Mouse (Mus musculus) forebrain, embryonic 11.5 days (tissue): ENCODE results near the gene Dock4. TPM values are rescaled to one million over a fixed set of nuclear protein-coding genes. Genes with fewer than 3 reads are reported as not detected.

Source experiments
- ATAC-seq: fragments of 200-750 bp; cut with Nextera tagmentation; replicated peaks from 2 replicates; pipeline ENCODE4 v1.8.0; 2017; ENCODE audit warnings: moderate TSS enrichment; ENCODE audit not compliant: low FRiP score
- DNase-seq: peaks from one replicate; pipeline ENCODE4 v3.0.0-alpha.2; 2017; ENCODE audit warnings: low spot score
- H3K27ac ChIP-seq: fragments of 300-500 bp; sonication (generic); 2 replicates; pipeline ENCODE4 v1.5.1; 2014; ENCODE audit warnings: low read depth, low read length
- H3K27me3 ChIP-seq: fragments of 300-500 bp; sonication (generic); 2 replicates; pipeline ENCODE4 v1.6.1; 2014; ENCODE audit warnings: mild to moderate bottlenecking, low read length, mixed read lengths; ENCODE audit not compliant: control insufficient read depth, insufficient read depth
- H3K36me3 ChIP-seq: fragments of 300-500 bp; sonication (generic); 2 replicates; pipeline ENCODE4 v1.6.1; 2014; ENCODE audit warnings: mild to moderate bottlenecking, low read length, moderate library complexity, mixed read lengths; ENCODE audit not compliant: control insufficient read depth, insufficient read depth
- H3K4me1 ChIP-seq: fragments of 300-500 bp; sonication (generic); replicated peaks from 2 replicates; pipeline ENCODE4 v1.6.1; 2014; ENCODE audit warnings: low read length, mixed read lengths; ENCODE audit not compliant: control insufficient read depth, insufficient read depth
- H3K4me2 ChIP-seq: fragments of 300-500 bp; sonication (generic); 2 replicates; pipeline ENCODE4 v1.6.1; 2014; ENCODE audit warnings: low read depth, mild to moderate bottlenecking, low read length, moderate library complexity, mixed read lengths; ENCODE audit not compliant: severe bottlenecking
- H3K4me3 ChIP-seq: fragments of 300-500 bp; sonication (generic); 2 replicates; pipeline ENCODE4 v1.5.1; 2014; ENCODE audit warnings: low read depth, low read length
- H3K9ac ChIP-seq: fragments of 300-500 bp; sonication (generic); 2 replicates; pipeline ENCODE4 v1.6.1; 2014; ENCODE audit warnings: low read length
- H3K9me3 ChIP-seq: fragments of 300-500 bp; sonication (generic); 2 replicates; pipeline ENCODE4 v1.6.1; 2016; ENCODE audit warnings: low read length, mixed read lengths; ENCODE audit not compliant: control insufficient read depth
- WGBS: fragments of 180-500 bp; shearing (Covaris S2); extraction: QIAGEN DNeasy Blood & Tissue Kit; methylation state at CpG from one replicate; pipeline ENCODE4 v1.1.7; 2014; 5-methylcytosine and 5-hydroxymethylcytosine counted together
- polyA plus RNA-seq: library from polyadenylated mRNA; unstranded; fragments of >200 nt; fragmentation: Nextera tagmentation; extraction: Ambion mirVana; gene quantifications from 2 replicates; pipeline ENCODE4 v1.2.1, GENCODE M21; 2014

Dock4 gene
- polyA plus RNA-seq, 1 experiment from 2014 or later = 18.7 TPM

DNA sequence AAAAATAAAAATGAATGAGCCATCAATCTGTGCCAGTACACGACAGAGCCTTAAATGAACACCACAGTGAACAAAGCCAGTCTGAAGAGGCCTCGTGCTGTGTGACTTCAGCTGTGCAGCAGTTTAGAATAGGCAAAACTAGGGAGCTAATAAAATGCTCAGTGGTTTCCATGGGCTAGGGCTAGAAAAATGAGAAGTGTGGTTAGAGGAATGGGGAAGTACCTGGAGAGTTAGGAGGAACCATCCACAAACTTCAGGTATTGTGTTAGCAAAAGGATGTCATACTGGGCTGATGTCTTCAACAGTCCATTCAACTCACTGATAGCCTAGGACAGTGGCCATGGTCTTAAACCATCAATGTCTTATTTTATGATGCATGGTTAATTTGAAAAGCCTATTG is 263.3 kb downstream of the Dock4 start:
- no peaks in the 10 kb centered on the region for H3K4me1 ChIP-seq
- no peak overlapping the region for H3K9ac ChIP-seq
- DNase-seq (no peak), ATAC-seq (no peak)
- H3K4me2 ChIP-seq = no peak overlapping the region
- H3K36me3 ChIP-seq = no peaks in the 10 kb centered on the region
- 76% methylated on average over 2 of the region's 2 CpGs for WGBS
- H3K27ac ChIP-seq = no peak overlapping the region
- no peaks in the 10 kb centered on the region for H3K9me3 ChIP-seq
- H3K27me3 ChIP-seq = no peaks in the 10 kb centered on the region
- no peak overlapping the region for H3K4me3 ChIP-seq

DNA sequence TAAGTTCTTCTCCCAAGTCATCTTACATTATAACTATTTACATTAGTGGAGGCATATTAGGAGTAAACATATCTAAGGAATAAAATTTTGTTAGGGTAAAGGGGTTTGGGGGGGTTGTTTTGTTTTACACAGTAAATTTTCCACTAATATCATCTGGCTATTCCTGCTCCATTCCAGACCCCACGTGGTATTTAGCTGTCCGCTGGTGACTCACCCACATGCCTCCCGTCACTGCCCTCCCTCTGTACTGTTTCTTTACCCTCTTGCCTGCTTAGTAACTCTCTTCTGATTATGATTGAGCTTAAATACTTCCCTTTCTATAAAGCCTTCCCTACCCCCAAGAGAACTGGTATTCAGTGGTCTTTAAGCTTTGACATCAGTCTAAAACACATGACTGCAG is 266.5 kb downstream of the Dock4 start:
- ATAC-seq = no peak
- WGBS = 96% methylated on average over 3 of the region's 3 CpGs

DNA sequence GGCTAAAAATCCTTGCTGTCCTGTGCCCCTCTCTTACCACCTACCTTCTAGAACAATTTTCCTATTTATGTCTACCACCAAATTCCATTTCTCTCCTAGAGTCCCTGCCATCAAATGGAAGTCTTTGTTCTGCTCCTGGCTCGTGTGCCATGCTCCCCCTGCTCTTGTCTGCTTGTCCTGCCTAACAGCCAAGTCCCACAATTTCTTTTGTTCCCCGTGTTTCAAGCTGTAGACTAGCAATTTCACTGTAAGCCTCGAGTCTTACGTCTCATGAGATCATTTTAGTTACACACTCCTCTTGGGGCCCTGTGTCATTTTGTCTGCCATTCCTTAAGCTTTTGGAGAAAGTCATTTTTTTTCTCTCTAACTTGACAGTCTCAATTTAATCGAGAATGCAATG is 268.5 kb downstream of the Dock4 start:
- Histone ChIP-seq H3K36me3 (no peaks in the 10 kb centered on the region), H3K9ac (no peak overlapping the region), H3K4me1 (no peaks in the 10 kb centered on the region), H3K4me3 (no peak overlapping the region), H3K4me2 (no peak overlapping the region), H3K9me3 (no peaks in the 10 kb centered on the region), H3K27me3 (no peaks in the 10 kb centered on the region), H3K27ac (no peak overlapping the region)
- DNase-seq (no peak), ATAC-seq (no peak)
- 50% methylated on average over 5 of the region's 5 CpGs for WGBS

More for the DNA sequence above, 266.5 kb downstream of the Dock4 start:
- H3K27me3 ChIP-seq = no peaks in the 10 kb centered on the region
- H3K9ac ChIP-seq = no peak overlapping the region
- no peak overlapping the region for H3K4me3 ChIP-seq
- no peak overlapping the region for H3K27ac ChIP-seq
- no peaks in the 10 kb centered on the region for H3K36me3 ChIP-seq
- no peak overlapping the region for H3K4me2 ChIP-seq
- H3K9me3 ChIP-seq = no peaks in the 10 kb centered on the region
- DNase-seq = no peak
- no peaks in the 10 kb centered on the region for H3K4me1 ChIP-seq

DNA sequence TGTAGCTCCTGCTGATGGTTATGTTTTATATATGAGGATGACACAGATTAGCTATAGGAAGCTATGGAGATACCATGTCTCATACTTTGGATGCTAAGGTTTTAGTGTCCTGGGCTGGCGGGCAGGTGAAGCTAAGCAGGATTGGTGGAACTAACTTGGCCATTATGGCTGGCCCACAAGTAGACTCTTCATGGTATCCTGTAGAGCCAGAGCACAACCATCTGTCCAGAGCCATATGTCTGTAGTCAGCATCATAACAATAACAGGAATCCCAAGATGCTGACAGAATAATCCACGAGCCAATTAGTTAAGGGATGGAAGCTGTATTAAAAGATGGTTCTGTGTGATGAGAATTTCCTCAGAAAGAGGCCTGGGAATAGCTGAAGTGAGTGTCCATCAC is 269.4 kb downstream of the Dock4 start:
- Histone ChIP-seq H3K27ac (no peak overlapping the region), H3K27me3 (no peaks in the 10 kb centered on the region), H3K36me3 (no peaks in the 10 kb centered on the region), H3K9ac (no peak overlapping the region), H3K4me1 (no peaks in the 10 kb centered on the region), H3K4me3 (no peak overlapping the region), H3K9me3 (no peaks in the 10 kb centered on the region), H3K4me2 (no peak overlapping the region)
- 90% methylated on average over 2 of the region's 2 CpGs for WGBS
- ATAC-seq = no peak
- no peak for DNase-seq

DNA sequence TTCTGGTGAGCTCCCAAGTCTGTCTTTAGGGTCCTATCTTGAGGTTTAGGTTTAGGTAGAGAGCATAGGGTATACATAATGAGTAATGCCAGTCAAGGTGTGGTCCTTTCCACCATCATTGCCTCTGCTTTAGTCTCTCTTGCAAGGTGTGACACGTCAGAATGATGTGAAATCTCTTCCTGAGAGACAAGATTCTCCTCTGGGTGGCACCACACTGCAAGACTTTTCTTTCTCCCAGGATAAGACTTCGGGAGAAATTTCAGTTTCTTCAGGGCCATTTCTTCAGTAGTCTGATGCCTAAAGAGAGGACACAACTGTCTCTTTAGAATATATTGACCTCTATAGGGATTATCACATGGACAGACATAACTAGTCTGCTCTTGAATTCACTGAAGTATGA is 282.6 kb downstream of the Dock4 start:
- H3K9ac ChIP-seq = no peak overlapping the region
- no peak overlapping the region for H3K27ac ChIP-seq
- 86% methylated on average over 2 of the region's 2 CpGs for WGBS
- no peak for DNase-seq
- no peak for ATAC-seq
- no peak overlapping the region for H3K4me3 ChIP-seq
- no peaks in the 10 kb centered on the region for H3K4me1 ChIP-seq
- H3K36me3 ChIP-seq = no peaks in the 10 kb centered on the region
- H3K27me3 ChIP-seq = no peaks in the 10 kb centered on the region
- no peaks in the 10 kb centered on the region for H3K9me3 ChIP-seq
- H3K4me2 ChIP-seq = no peak overlapping the region

DNA sequence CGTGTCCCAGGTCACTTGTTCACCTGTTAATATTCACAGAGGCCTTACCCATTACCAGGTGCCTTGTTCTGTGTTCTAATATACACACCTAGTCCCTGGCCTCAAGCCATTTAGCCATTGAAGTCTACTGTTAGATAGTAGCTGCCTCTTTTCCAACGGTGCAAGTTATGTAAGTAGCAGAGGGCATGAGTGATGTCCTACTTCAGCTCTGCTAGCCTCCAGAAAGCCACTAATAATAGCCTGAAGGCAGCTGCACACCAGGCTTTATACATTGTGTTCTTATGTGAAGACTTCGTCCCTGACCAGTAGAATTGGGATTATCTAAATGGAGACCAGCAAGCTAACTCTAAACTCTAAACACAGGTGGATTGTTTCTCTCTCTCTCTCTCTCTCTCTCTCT is 285.0 kb downstream of the Dock4 start:
- Histone ChIP-seq H3K27ac (no peak overlapping the region), H3K27me3 (no peaks in the 10 kb centered on the region), H3K4me2 (no peak overlapping the region), H3K9me3 (no peaks in the 10 kb centered on the region), H3K4me1 (no peaks in the 10 kb centered on the region), H3K36me3 (no peaks in the 10 kb centered on the region), H3K4me3 (no peak overlapping the region), H3K9ac (no peak overlapping the region)
- DNase-seq = no peak
- no peak for ATAC-seq
- 86% methylated on average over 3 of the region's 3 CpGs for WGBS

DNA sequence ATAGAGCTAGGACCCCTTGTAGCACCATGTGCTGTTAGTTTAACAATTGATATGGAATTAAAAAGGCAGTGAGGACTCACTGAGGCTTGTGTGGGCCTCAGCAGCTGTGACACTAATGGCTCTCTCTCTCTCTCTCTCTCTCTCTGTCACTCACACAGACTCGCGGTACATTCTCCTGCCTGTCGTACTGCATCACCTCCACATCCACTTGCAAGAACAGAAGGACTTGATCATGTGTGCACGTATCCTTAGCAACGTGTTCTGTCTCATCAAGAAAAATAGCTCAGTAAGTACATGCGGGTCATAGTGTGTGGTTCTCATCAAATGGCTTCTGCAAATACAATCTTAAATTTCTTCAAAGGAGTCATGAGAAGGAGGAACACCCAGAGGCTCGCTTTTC is 299.7 kb downstream of the Dock4 start:
- no peak overlapping the region for H3K4me2 ChIP-seq
- no peak overlapping the region for H3K9ac ChIP-seq
- no peaks in the 10 kb centered on the region for H3K27me3 ChIP-seq
- 88% methylated on average over 7 of the region's 7 CpGs for WGBS
- DNase-seq = no peak
- H3K27ac ChIP-seq = no peak overlapping the region
- H3K4me3 ChIP-seq = no peak overlapping the region
- no peaks in the 10 kb centered on the region for H3K9me3 ChIP-seq
- no peaks in the 10 kb centered on the region for H3K4me1 ChIP-seq
- no peaks in the 10 kb centered on the region for H3K36me3 ChIP-seq
- no peak for ATAC-seq

DNA sequence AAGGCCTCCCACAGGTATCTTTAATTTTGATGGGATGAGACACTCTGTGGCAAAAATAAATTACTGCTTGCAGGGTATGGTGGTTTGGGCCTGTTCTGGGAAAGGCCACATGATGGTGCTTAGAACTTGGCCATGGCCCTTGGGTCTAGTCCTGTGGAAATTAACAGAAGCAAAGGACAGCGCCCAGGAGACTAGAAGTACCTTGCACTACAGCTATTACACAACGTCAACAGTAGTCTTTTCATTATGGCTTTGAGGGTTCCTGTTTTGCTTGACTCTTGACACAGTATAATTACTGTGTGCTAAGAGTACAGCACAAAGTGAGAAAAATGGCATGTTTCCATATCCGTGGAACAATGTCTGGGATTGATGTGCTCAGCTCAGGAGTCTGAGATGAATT is 300.3 kb downstream of the Dock4 start:
- no peak overlapping the region for H3K9ac ChIP-seq
- no peak for DNase-seq
- no peak overlapping the region for H3K27ac ChIP-seq
- no peaks in the 10 kb centered on the region for H3K36me3 ChIP-seq
- no peaks in the 10 kb centered on the region for H3K27me3 ChIP-seq
- WGBS = 89% methylated on average over 3 of the region's 3 CpGs
- no peak overlapping the region for H3K4me2 ChIP-seq
- no peak overlapping the region for H3K4me3 ChIP-seq
- no peaks in the 10 kb centered on the region for H3K4me1 ChIP-seq
- no peak for ATAC-seq
- no peaks in the 10 kb centered on the region for H3K9me3 ChIP-seq

DNA sequence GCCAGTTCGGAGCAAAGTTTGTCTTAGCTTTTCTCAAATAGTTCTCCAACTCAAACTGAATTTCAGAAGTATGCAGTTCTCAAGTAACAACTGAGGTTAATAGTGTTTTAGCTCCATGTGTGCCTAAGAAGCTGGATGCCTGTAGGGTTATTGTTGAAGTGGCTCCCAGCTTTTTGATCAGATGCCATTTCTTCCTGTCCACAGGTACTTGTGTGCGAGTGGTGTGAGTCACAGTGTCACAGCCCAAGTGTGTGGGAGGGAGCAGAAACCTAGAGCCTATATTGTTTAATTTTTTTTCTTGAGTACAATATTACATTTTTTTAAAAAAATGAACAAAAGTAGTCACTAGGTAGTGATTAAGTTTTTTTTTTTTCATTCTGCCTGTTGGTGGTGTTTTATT is 313.5 kb downstream of the Dock4 start:
- 93% methylated on average over 2 of the region's 2 CpGs for WGBS
- no peaks in the 10 kb centered on the region for H3K9me3 ChIP-seq
- H3K4me1 ChIP-seq = no peaks in the 10 kb centered on the region
- H3K36me3 ChIP-seq = no peaks in the 10 kb centered on the region
- no peak overlapping the region for H3K27ac ChIP-seq
- H3K4me3 ChIP-seq = no peak overlapping the region
- no peak for ATAC-seq
- no peak for DNase-seq
- no peak overlapping the region for H3K9ac ChIP-seq
- H3K4me2 ChIP-seq = no peak overlapping the region
- H3K27me3 ChIP-seq = no peaks in the 10 kb centered on the region
